Mouse (Mus musculus) hindbrain, postnatal 0 days (tissue): ENCODE data around the gene Crb3. TPM values are rescaled to one million over a fixed set of nuclear protein-coding genes. Genes with fewer than 3 reads are reported as not detected.
A peak's percentile ranks its signal among the peaks of the same experiment; 100 is the strongest.

Experiments
- ATAC-seq: fragments of 200-750 bp; cut with Nextera tagmentation; 2 replicates; pipeline ENCODE4 v1.8.0; 2017; ENCODE audit warnings: mild to moderate bottlenecking, moderate TSS enrichment, moderate library complexity
- DNase-seq: peaks from one replicate; pipeline ENCODE4 v3.0.0-alpha.2; 2015; ENCODE audit warnings: low spot score
- H3K27ac ChIP-seq: fragments of 300-500 bp; sonication (generic); 2 replicates; pipeline ENCODE4 v1.5.1; 2014; ENCODE audit warnings: mild to moderate bottlenecking
- H3K27me3 ChIP-seq: fragments of 300-500 bp; sonication (generic); 2 replicates; pipeline ENCODE4 v1.6.1; 2014; ENCODE audit warnings: low read length, mixed read lengths; ENCODE audit not compliant: insufficient read depth
- H3K36me3 ChIP-seq: fragments of 300-500 bp; sonication (generic); 2 replicates; pipeline ENCODE4 v1.6.1; 2014; ENCODE audit warnings: low read length, mixed read lengths; ENCODE audit not compliant: insufficient read depth
- H3K4me1 ChIP-seq: fragments of 300-500 bp; sonication (generic); 2 replicates; pipeline ENCODE4 v1.6.1; 2014; ENCODE audit warnings: antibody characterized with exemption, low read length, mixed read lengths; ENCODE audit not compliant: insufficient read depth
- H3K4me2 ChIP-seq: fragments of 300-500 bp; sonication (generic); 2 replicates; pipeline ENCODE4 v1.6.1; 2014; ENCODE audit warnings: low read depth, mild to moderate bottlenecking, low read length, moderate library complexity, mixed read lengths
- H3K4me3 ChIP-seq: fragments of 300-500 bp; sonication (generic); 2 replicates; pipeline ENCODE4 v1.5.1; 2014; ENCODE audit warnings: low read length
- H3K9ac ChIP-seq: fragments of 300-500 bp; sonication (generic); replicated peaks from 2 replicates; pipeline ENCODE4 v1.6.1; 2014; ENCODE audit warnings: mild to moderate bottlenecking, low read length, moderate library complexity, mixed read lengths
- H3K9me3 ChIP-seq: fragments of 300-500 bp; sonication (generic); 2 replicates; pipeline ENCODE4 v1.6.1; 2016; ENCODE audit warnings: low read length, mixed read lengths
- CTCF ChIP-seq: IDR thresholded peaks from 2 replicates; pipeline ENCODE4 v1.5.1; 2016; ENCODE audit warnings: antibody characterized with exemption, control low read depth, low read depth
- WGBS: fragments of 180-500 bp; shearing (Covaris S2); extraction: QIAGEN DNeasy Blood & Tissue Kit; methylation state at CpG from one replicate; pipeline ENCODE4 v1.1.7; 2014; 5-methylcytosine and 5-hydroxymethylcytosine counted together
- polyA plus RNA-seq: library from polyadenylated mRNA; unstranded; fragments of >200 nt; fragmentation: Nextera tagmentation; extraction: Ambion mirVana; gene quantifications from 2 replicates; pipeline ENCODE4 v1.2.1, GENCODE M21; 2015
- total RNA-seq: library from RNA; depleted of rRNA; stranded (reverse); fragments of >200 nt; gene quantifications from 2 replicates; pipeline ENCODE4 v1.2.3, GENCODE M21; 2014

Crb3 gene
- total and polyA plus RNA-seq, 2 experiments from 2014 or later, result 6.0 to 7.1 TPM

DNA sequence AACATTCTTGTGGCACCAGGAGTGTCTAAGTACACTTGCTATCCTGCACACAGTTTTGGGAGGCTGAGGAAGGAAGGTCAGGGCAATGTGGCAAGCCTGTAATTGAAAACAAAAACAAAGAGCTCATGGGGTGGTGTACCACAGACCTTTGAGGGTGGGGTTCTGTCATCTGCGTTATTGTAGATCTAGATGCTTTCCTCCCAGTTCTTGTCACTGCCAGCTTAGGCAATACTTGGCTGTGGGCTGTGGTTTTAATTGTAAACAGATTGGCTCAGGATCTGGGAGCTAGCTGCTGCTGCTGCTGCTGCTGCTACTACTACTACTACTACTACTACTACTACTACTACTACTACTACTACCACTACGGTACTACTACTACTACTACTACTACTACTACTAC, 43.4 kb downstream of the Crb3 start:
- Histone ChIP-seq H3K4me2 (no peak overlapping the region), H3K27ac (no peak overlapping the region), H3K27me3 (no peaks in the 10 kb centered on the region), H3K9me3 (no peaks in the 10 kb centered on the region), H3K36me3 (no peaks in the 10 kb centered on the region), H3K4me3 (no peak overlapping the region), H3K9ac (no peak overlapping the region), H3K4me1 (0 out of 2 replicates have a peak, but pooled peaks cover 4% of the 10 kb centered on the region)
- TF ChIP-seq CTCF, result no peak
- ATAC-seq (no peak), DNase-seq (no peak)
- whole genome bisulfite sequencing, result 93% methylated on average over 2 of the region's 2 CpGs

GRCm38 (mm10) chr17:57104496-57104895, 45.6 kb downstream of the Crb3 start:
- WGBS, result 42% methylated on average over 4 of the region's 4 CpGs
- peak overlapping the region; percentile 54; the same call in 1 of the 2 replicates for H3K9ac ChIP-seq
- no peak for ATAC-seq

GRCm38 (mm10) chr17:57105181-57106034, 46.5 kb downstream of the Crb3 start, which contains the start of gene Tnfsf9:
Gene Tnfsf9 (plus strand): TSS chr17:57105325.
- TF ChIP-seq CTCF, result no peak
- DNase-seq, result peak; percentile 64

More at GRCm38 (mm10) chr17:57104496-57104895, 45.6 kb downstream of the Crb3 start:
- peak overlapping the region; percentile 69 for H3K4me3 ChIP-seq
- DNase-seq, result no peak
- peak overlapping the region; percentile 76 for H3K4me2 ChIP-seq
- H3K9me3 ChIP-seq, result no peaks in the 10 kb centered on the region
- no peak overlapping the region for H3K27ac ChIP-seq
- no peak for TF ChIP-seq CTCF
- 0 out of 2 replicates have a peak, but pooled peaks cover 4% of the 10 kb centered on the region for H3K4me1 ChIP-seq
- no peaks in the 10 kb centered on the region for H3K27me3 ChIP-seq
- H3K36me3 ChIP-seq, result no peaks in the 10 kb centered on the region

DNA sequence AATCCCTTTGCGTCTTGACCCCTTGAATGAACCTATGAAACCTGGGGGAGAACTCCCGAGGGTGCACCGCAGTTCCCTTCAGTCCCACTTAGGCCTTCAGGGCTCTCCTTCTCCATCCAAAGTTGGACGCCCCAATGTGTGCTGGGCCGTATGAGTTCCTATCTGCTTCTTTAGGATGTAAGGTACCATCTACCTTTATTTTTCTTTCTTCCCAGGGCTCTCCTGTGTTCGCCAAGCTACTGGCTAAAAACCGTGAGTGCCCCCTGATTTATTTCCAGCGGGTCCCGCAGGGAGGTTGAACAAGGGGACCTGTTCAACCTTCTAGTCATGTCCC, 47.1 kb downstream of the Crb3 start:
- H3K4me3 ChIP-seq, result peak overlapping the region; percentile 69
- H3K36me3 ChIP-seq, result no peaks in the 10 kb centered on the region
- H3K27me3 ChIP-seq, result no peaks in the 10 kb centered on the region
- peak overlapping the region; percentile 54; the same call in 1 of the 2 replicates for H3K9ac ChIP-seq
- ATAC-seq, result 0 out of 2 replicates have a peak, but pooled peaks have one; percentile 6
- H3K4me2 ChIP-seq, result peak overlapping the region; percentile 76
- DNase-seq, result no peak
- H3K4me1 ChIP-seq, result 0 out of 2 replicates have a peak, but pooled peaks cover 4% of the 10 kb centered on the region
- no peak for TF ChIP-seq CTCF
- 8% methylated on average over 9 of the region's 9 CpGs for WGBS
- H3K27ac ChIP-seq, result no peak overlapping the region
- no peaks in the 10 kb centered on the region for H3K9me3 ChIP-seq

More at GRCm38 (mm10) chr17:57105181-57106034, 46.5 kb downstream of the Crb3 start, which contains the start of gene Tnfsf9:
- WGBS, result 1% methylated on average over 53 of the region's 61 CpGs
- Histone ChIP-seq H3K4me1 (0 out of 2 replicates have a peak, but pooled peaks cover 4% of the 10 kb centered on the region), H3K4me2 (peak within 1 kb of the TSS; percentile 76), H3K27me3 (no peaks in the 10 kb centered on the region), H3K27ac (peak within 1 kb of the TSS; percentile 11; the same call in 1 of the 2 replicates), H3K9ac (peak within 1 kb of the TSS; percentile 54), H3K36me3 (no peaks in the 10 kb centered on the region), H3K9me3 (no peaks in the 10 kb centered on the region), H3K4me3 (peak within 1 kb of the TSS; percentile 69)
- ATAC-seq, result peak; percentile 82

- Histone ChIP-seq H3K9me3 (no peaks in the 10 kb centered on the region), H3K27me3 (no peaks in the 10 kb centered on the region), H3K4me2 (no peak overlapping the region), H3K36me3 (no peaks in the 10 kb centered on the region), H3K4me3 (no peak overlapping the region), H3K4me1 (0 out of 2 replicates have a peak, but pooled peaks cover 4% of the 10 kb centered on the region), H3K9ac (no peak overlapping the region), H3K27ac (no peak overlapping the region)
- WGBS, result 92% methylated on average over 5 of the region's 5 CpGs
- ATAC-seq, result no peak
- TF ChIP-seq CTCF, result no peak
- DNase-seq, result no peak
These were observed 48.2 kb downstream of the Crb3 start for GRCm38 (mm10) chr17:57107064-57107463.

GRCm38 (mm10) chr17:57108040-57108665, 49.2 kb downstream of the Crb3 start:
- TF ChIP-seq CTCF, result no peak
- H3K4me1 ChIP-seq, result 0 out of 2 replicates have a peak, but pooled peaks cover 4% of the 10 kb centered on the region
- H3K27me3 ChIP-seq, result no peaks in the 10 kb centered on the region
- no peak overlapping the region for H3K4me2 ChIP-seq
- no peak for DNase-seq
- H3K9ac ChIP-seq, result no peak overlapping the region
- ATAC-seq, result no peak
- H3K27ac ChIP-seq, result no peak overlapping the region
- no peak overlapping the region for H3K4me3 ChIP-seq
- 80% methylated on average over 7 of the region's 7 CpGs for WGBS
- H3K9me3 ChIP-seq, result no peaks in the 10 kb centered on the region
- H3K36me3 ChIP-seq, result no peaks in the 10 kb centered on the region
